Mouse (Mus musculus) heart, embryonic 16.5 days (tissue): ENCODE data around the gene Stk4. TPM values are rescaled to one million over a fixed set of nuclear protein-coding genes. Genes with fewer than 3 reads are reported as not detected.

ENCODE experiments used
- ATAC-seq: fragments of 200-750 bp; cut with Nextera tagmentation; replicated peaks from 2 replicates; pipeline ENCODE4 v1.8.0; 2017; ENCODE audit warnings: moderate number of reproducible peaks; ENCODE audit not compliant: insufficient read depth, low FRiP score; ENCODE audit errors: extremely low read depth
- H3K27ac ChIP-seq: fragments of 300-500 bp; sonication (generic); 2 replicates; pipeline ENCODE4 v1.5.1; 2014; ENCODE audit warnings: mild to moderate bottlenecking, low read length, control low read depth, moderate library complexity
- H3K27me3 ChIP-seq: fragments of 300-500 bp; sonication (generic); 2 replicates; pipeline ENCODE4 v1.6.1; 2014; ENCODE audit warnings: low read length, mixed read lengths; ENCODE audit not compliant: control insufficient read depth, insufficient read depth
- H3K36me3 ChIP-seq: fragments of 300-500 bp; sonication (generic); 2 replicates; pipeline ENCODE4 v1.6.1; 2014; ENCODE audit not compliant: control insufficient read depth, insufficient read depth
- H3K4me1 ChIP-seq: fragments of 300-500 bp; sonication (generic); 2 replicates; pipeline ENCODE4 v1.6.1; 2014; ENCODE audit warnings: low read length, mixed read lengths; ENCODE audit not compliant: control insufficient read depth, insufficient read depth
- H3K4me2 ChIP-seq: fragments of 300-500 bp; sonication (generic); 2 replicates; pipeline ENCODE4 v1.6.1; 2014; ENCODE audit warnings: low read depth, mild to moderate bottlenecking, control low read depth, low read length
- H3K4me3 ChIP-seq: fragments of 300-500 bp; sonication (generic); 2 replicates; pipeline ENCODE4 v1.5.1; 2014; ENCODE audit warnings: mild to moderate bottlenecking, control low read depth, low read length
- H3K9ac ChIP-seq: fragments of 300-500 bp; sonication (generic); 2 replicates; pipeline ENCODE4 v1.6.1; 2014; ENCODE audit warnings: low read length, control low read depth
- H3K9me3 ChIP-seq: fragments of 300-500 bp; sonication (generic); replicated peaks from 2 replicates; pipeline ENCODE4 v1.6.1; 2016; ENCODE audit warnings: low read length; ENCODE audit not compliant: control insufficient read depth
- WGBS: fragments of 180-500 bp; shearing (Covaris S2); extraction: QIAGEN DNeasy Blood & Tissue Kit; methylation state at CpG from one replicate; pipeline ENCODE4 v1.1.7; 2014; 5-methylcytosine and 5-hydroxymethylcytosine counted together
- polyA plus RNA-seq: library from polyadenylated mRNA; unstranded; fragments of >200 nt; fragmentation: Nextera tagmentation; extraction: Ambion mirVana; gene quantifications from 2 replicates; pipeline ENCODE4 v1.2.1, GENCODE M21; 2015

Stk4 gene
- polyA plus RNA-seq, 1 experiment from 2014 or later: 17.8 TPM

GRCm38 (mm10) chr2:164111546-164111945, 41.4 kb downstream of the Stk4 start:
- Histone ChIP-seq H3K4me2 (no peak overlapping the region), H3K4me3 (no peak overlapping the region), H3K27ac (peak overlapping the region; percentile 4; the same call in 1 of the 2 replicates), H3K4me1 (peaks cover 8% of the 10 kb centered on the region; the same call in 1 of the 2 replicates), H3K9ac (no peak overlapping the region), H3K36me3 (0 out of 2 replicates have a peak, but pooled peaks cover 2% of the 10 kb centered on the region), H3K9me3 (no peaks in the 10 kb centered on the region), H3K27me3 (no peaks in the 10 kb centered on the region)
- peak; percentile 45 for ATAC-seq
- 75% methylated on average over 8 of the region's 8 CpGs for WGBS

- Histone ChIP-seq H3K9ac (no peak overlapping the region), H3K27me3 (no peaks in the 10 kb centered on the region), H3K4me2 (no peak overlapping the region), H3K4me1 (no peaks in the 10 kb centered on the region), H3K4me3 (no peak overlapping the region), H3K27ac (no peak overlapping the region), H3K36me3 (peaks cover 12% of the 10 kb centered on the region), H3K9me3 (no peaks in the 10 kb centered on the region)
- ATAC-seq: no peak
- WGBS: 95% methylated on average over 6 of the region's 6 CpGs
These were observed 43.9 kb downstream of the Stk4 start for GRCm38 (mm10) chr2:164114051-164114450.

GRCm38 (mm10) chr2:164115531-164115930, 45.4 kb downstream of the Stk4 start:
- Histone ChIP-seq H3K9me3 (no peaks in the 10 kb centered on the region), H3K4me2 (no peak overlapping the region), H3K9ac (no peak overlapping the region), H3K27me3 (no peaks in the 10 kb centered on the region), H3K36me3 (peaks cover 20% of the 10 kb centered on the region), H3K4me1 (no peaks in the 10 kb centered on the region), H3K27ac (no peak overlapping the region), H3K4me3 (no peak overlapping the region)
- no peak for ATAC-seq
- 84% methylated on average over 10 of the region's 10 CpGs for WGBS

- Histone ChIP-seq H3K4me1 (no peaks in the 10 kb centered on the region), H3K9me3 (no peaks in the 10 kb centered on the region), H3K4me2 (no peak overlapping the region), H3K36me3 (peaks cover 25% of the 10 kb centered on the region), H3K9ac (no peak overlapping the region), H3K27ac (no peak overlapping the region), H3K27me3 (no peaks in the 10 kb centered on the region), H3K4me3 (no peak overlapping the region)
- 94% methylated on average over 6 of the region's 6 CpGs for WGBS
- ATAC-seq: no peak
These were observed 49.4 kb downstream of the Stk4 start for GRCm38 (mm10) chr2:164119503-164119902.

- H3K9ac ChIP-seq: no peak overlapping the region
- no peaks in the 10 kb centered on the region for H3K9me3 ChIP-seq
- H3K36me3 ChIP-seq: peaks cover 20% of the 10 kb centered on the region
- H3K27me3 ChIP-seq: no peaks in the 10 kb centered on the region
- no peak overlapping the region for H3K27ac ChIP-seq
- H3K4me1 ChIP-seq: no peaks in the 10 kb centered on the region
- no peak for ATAC-seq
- no peak overlapping the region for H3K4me2 ChIP-seq
- H3K4me3 ChIP-seq: no peak overlapping the region
- 84% methylated on average over 5 of the region's 5 CpGs for WGBS
These were observed 53.1 kb downstream of the Stk4 start for GRCm38 (mm10) chr2:164123169-164123766.

- H3K27me3 ChIP-seq: no peaks in the 10 kb centered on the region
- no peaks in the 10 kb centered on the region for H3K4me1 ChIP-seq
- ATAC-seq: no peak
- H3K4me3 ChIP-seq: no peak overlapping the region
- H3K9me3 ChIP-seq: no peaks in the 10 kb centered on the region
- H3K9ac ChIP-seq: no peak overlapping the region
- 79% methylated on average over 13 of the region's 13 CpGs for WGBS
- H3K27ac ChIP-seq: no peak overlapping the region
- H3K4me2 ChIP-seq: no peak overlapping the region
- peaks cover 6% of the 10 kb centered on the region; the same call in 1 of the 2 replicates for H3K36me3 ChIP-seq
These were observed 56.4 kb downstream of the Stk4 start for GRCm38 (mm10) chr2:164126533-164126955.

GRCm38 (mm10) chr2:164127297-164127696, 57.2 kb downstream of the Stk4 start:
- Histone ChIP-seq H3K27me3 (no peaks in the 10 kb centered on the region), H3K9ac (no peak overlapping the region), H3K4me2 (no peak overlapping the region), H3K36me3 (peaks cover 6% of the 10 kb centered on the region; the same call in 1 of the 2 replicates), H3K4me3 (no peak overlapping the region), H3K9me3 (no peaks in the 10 kb centered on the region), H3K4me1 (no peaks in the 10 kb centered on the region), H3K27ac (no peak overlapping the region)
- WGBS: 91% methylated on average over 2 of the region's 2 CpGs
- ATAC-seq: no peak

- H3K4me3 ChIP-seq: no peak overlapping the region
These were observed 58.7 kb downstream of the Stk4 start for GRCm38 (mm10) chr2:164128576-164129411.

GRCm38 (mm10) chr2:164131586-164131985, 61.5 kb downstream of the Stk4 start:
- Histone ChIP-seq H3K4me2 (no peak overlapping the region), H3K27ac (no peak overlapping the region), H3K4me1 (peaks cover 12% of the 10 kb centered on the region), H3K9me3 (no peaks in the 10 kb centered on the region), H3K27me3 (no peaks in the 10 kb centered on the region), H3K4me3 (no peak overlapping the region), H3K36me3 (no peaks in the 10 kb centered on the region), H3K9ac (no peak overlapping the region)
- 94% methylated on average over 1 of the region's 1 CpGs for WGBS
- ATAC-seq: no peak

More at GRCm38 (mm10) chr2:164128576-164129411, 58.7 kb downstream of the Stk4 start:
- H3K4me2 ChIP-seq: no peak overlapping the region
- H3K9ac ChIP-seq: no peak overlapping the region
- no peaks in the 10 kb centered on the region for H3K4me1 ChIP-seq
- no peak overlapping the region for H3K27ac ChIP-seq
- no peaks in the 10 kb centered on the region for H3K27me3 ChIP-seq
- H3K36me3 ChIP-seq: peaks cover under 1% of the 10 kb centered on the region; the same call in 1 of the 2 replicates
- H3K9me3 ChIP-seq: no peaks in the 10 kb centered on the region
- WGBS: 84% methylated on average over 12 of the region's 12 CpGs
- no peak for ATAC-seq
